Mouse (Mus musculus) left cerebral cortex, postnatal 4 days (tissue): ENCODE results near the gene Adk. TPM values are rescaled to one million over a fixed set of nuclear protein-coding genes. Genes with fewer than 3 reads are reported as not detected.

Experiments
- DNase-seq: peaks from one replicate; pipeline ENCODE4 v3.0.0-alpha.2; 2022
- intact Hi-C: fragments of 180-260 bp; cut with DNase I; formaldehyde crosslinking; loops from one replicate; pipeline ENCODE4 v1.15.1; 2025
- total RNA-seq, 2 experiments: library from RNA; stranded (reverse); gene quantifications; 2 replicates each; pipeline ENCODE4 v1.2.3; 2021

The Adk gene
- total RNA-seq, 2 experiments from 2014 or later, result 51.6 to 52.3 TPM

GRCm38 (mm10) chr14:21143406-21144115 is 91.2 kb downstream of the Adk start:
- DNase-seq, result peak; percentile 48

DNA sequence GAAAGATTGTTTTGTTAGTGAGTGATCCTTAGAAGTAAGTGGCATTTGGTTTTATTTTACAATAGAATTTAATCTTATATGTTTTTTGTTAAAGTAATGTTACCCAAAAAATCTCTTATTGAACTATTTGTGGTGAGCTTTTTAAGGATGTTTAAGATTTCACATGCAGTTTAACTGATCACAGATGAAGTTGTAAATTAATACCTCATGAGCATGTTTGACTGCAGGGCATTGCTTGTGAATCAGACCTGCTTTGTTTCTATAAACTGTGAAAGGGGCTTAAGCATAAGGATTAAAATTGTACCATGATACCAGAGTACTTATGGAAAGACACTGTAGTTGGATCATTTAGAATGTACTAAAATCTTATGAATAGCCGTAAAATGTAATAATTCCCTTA is 94.8 kb downstream of the Adk start:
- intact Hi-C loops, result loop anchor here (10.0 kb wide), 2 partner anchors 108 to 468 kb away; no protein-coding TSS in a partner anchor
- DNase-seq, result no peak

More at GRCm38 (mm10) chr14:21143406-21144115, 91.2 kb downstream of the Adk start:
- intact Hi-C loops, result loop anchor here (10.0 kb wide), 2 partner anchors 111 to 471 kb away; no protein-coding TSS in a partner anchor

- intact Hi-C loops, result no loop called here
- no peak for DNase-seq
Observed at GRCm38 (mm10) chr14:21150301-21150700, 97.9 kb downstream of the Adk start.

- intact Hi-C loops, result no loop called here
- DNase-seq, result no peak
Observed at GRCm38 (mm10) chr14:21152055-21152454, 99.7 kb downstream of the Adk start.

- no peak for DNase-seq
Observed at GRCm38 (mm10) chr14:21165706-21166105, 113.3 kb downstream of the Adk start.

DNA sequence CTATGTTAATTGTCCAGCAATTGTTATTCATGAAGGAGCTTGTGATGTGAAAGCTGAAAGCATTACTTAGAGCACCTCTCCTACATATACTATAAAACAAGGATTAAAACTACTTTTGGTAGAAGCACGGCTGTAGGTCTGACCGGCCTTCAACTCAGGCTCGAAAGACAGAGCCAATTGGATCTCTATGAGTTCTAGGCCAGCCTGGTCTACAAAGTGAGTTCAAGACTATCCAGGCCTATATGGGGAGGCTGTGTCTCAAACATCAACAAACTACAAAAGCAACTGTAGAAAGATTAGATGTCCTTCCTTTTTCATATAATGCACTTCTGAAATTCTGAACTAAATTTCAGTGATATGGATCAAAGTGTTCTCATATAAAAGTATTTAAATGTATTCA is 113.7 kb downstream of the Adk start:
- intact Hi-C loops, result no loop called here
- no peak for DNase-seq

More at GRCm38 (mm10) chr14:21165706-21166105, 113.3 kb downstream of the Adk start:
- intact Hi-C loops, result no loop called here

DNA sequence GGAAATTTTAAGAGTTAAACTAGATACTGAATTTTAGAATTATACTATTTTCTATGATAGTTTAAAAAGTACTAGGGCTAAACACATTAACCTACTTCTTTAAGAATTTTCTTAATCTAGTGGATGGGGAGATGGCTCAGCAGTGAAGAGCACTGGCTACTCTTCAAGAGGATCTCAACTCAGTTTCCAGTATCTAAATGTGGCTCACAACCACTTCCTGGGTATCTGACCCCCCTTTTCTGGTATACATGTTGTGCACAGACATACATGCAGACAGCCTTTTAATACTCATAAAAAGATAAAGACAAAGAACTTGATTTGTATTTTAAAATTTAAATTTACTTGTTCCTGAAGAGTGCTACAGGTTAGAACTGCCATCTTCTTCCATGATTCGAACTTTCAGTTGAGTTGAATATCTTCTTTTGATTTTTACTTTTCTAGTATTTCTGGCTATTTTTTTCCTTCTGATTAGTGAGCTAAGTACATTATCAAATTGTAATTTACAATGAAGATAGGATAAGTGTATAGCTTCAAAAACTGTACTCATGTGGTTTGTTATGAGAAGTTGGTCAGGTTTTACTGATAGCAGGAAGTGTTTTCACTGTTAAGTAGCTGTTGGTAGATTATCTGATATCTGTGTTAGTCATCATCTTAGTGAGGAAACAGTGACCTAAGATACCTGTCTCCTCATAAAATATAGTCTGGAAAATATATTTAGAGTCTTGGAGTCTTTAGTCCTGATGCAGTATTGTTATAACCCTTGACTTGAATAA is 121.8 kb downstream of the Adk start:
- no peak for DNase-seq
- intact Hi-C loops, result no loop called here

GRCm38 (mm10) chr14:21174804-21175203 is 122.4 kb downstream of the Adk start:
- DNase-seq, result no peak
- intact Hi-C loops, result no loop called here

- no peak for DNase-seq
- intact Hi-C loops, result no loop called here
Observed at GRCm38 (mm10) chr14:21177781-21178180, 125.4 kb downstream of the Adk start.

DNA sequence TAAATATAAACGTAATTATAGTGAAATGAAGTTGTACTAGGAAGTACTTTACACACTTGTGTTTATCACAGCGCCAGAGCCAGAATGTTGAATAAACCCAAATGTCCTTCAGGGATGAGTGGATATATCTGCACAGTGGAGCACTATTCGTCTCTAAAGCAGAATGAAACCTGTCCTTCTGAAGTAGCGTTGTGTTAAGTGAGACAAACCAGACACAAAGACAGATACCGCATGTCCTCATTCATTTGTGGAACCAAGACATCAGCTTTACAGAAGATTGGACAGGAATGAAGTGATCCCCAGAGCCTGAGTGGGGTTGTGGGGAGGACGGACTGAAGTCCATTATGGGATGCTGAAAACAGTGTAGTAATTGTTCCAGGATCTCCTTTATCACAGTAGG is 126.0 kb downstream of the Adk start:
- intact Hi-C loops, result no loop called here
- no peak for DNase-seq

DNA sequence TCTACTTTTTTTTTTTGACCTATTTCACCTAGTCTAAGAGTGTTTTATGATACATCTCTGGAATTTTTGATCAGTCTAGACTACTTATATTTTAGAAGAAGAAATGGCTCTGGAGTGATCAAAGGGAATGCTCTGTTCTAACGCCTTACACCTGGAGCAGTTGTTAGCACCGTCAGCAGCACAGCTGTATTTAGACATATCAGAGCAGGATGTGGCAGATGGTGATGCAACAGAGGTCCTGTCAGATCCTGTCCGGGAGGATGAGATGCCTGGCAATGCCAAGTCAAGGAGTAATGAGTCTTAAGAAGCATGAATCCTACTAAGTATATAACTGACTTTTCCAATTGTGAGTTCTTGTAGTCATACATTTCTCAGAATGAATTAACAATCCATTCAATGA is 128.7 kb downstream of the Adk start:
- no peak for DNase-seq
- intact Hi-C loops, result no loop called here

- DNase-seq, result no peak
- intact Hi-C loops, result no loop called here
Observed at GRCm38 (mm10) chr14:21191966-21192365, 139.6 kb downstream of the Adk start.

- intact Hi-C loops, result no loop called here
- no peak for DNase-seq
Observed at GRCm38 (mm10) chr14:21192749-21193148, 140.4 kb downstream of the Adk start.

- no peak for DNase-seq
- intact Hi-C loops, result no loop called here
Observed at GRCm38 (mm10) chr14:21194336-21194735, 142.0 kb downstream of the Adk start.

GRCm38 (mm10) chr14:21200850-21201249 is 148.5 kb downstream of the Adk start:
- DNase-seq, result no peak
- intact Hi-C loops, result no loop called here

DNA sequence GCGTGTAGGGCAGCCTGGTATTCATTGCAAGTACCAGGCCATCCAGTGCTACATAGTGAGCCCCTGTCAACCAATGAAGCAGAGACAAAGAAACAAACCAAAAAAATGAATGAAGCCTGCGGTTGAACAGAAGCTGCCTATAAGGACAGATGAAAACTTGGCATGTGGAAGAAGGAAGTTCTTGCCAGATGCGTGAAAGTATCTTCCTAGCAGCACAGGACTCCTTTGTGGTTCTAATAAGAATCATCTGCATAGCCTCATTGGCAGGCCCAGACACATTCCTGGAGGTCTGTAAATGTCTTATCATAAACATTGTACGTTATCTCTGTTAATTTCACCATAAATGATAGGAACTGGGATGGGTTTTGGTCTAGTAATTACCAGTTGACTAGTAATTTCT is 154.1 kb downstream of the Adk start:
- no peak for DNase-seq
- intact Hi-C loops, result no loop called here

DNA sequence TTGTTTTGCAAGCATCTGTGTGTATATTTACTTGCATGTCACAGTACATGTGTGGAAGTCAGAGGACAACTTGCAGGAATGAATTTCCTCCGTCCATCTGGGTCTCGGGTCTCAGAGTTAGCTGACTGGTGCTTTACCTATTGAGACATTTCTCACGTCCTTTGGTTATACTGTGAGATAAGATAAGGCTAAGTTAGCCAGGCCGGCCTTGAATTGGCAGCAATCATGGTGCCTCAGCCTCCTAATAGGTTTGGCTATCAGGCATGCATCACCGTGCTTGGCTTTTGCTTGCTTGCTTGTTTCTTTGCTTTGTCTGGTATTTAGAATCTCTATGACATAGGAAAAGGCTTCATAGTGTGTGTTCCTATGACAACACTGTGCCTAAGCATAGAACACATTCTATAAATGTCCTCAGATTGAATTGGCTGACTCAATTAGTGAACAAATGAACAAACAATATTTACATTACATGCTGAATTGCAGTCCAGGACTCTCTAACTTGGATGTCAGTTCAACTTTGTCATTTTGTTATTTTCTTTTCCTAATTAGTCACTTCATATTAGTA is 169.3 kb downstream of the Adk start:
- no peak for DNase-seq
- intact Hi-C loops, result no loop called here

DNA sequence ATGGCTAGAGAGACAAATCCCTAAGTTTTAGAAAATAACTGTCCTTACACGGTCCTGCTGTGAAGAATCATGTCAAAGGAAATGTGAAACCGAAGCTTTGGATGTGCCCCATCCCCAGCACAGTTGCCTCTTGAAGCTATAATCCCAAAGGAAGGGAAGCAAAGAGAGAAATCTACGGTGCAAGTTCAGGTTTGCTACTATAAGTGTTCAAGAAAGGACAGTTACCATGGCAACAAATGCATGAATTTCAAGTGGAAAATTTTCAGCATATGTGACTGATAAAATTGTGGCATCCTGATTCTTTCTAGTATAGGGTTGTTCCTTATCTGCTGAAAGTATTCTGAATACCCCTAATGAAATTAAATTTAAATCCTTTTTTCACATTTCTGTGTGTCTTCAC is 169.8 kb downstream of the Adk start:
- intact Hi-C loops, result no loop called here
- DNase-seq, result no peak

- DNase-seq, result no peak
- intact Hi-C loops, result no loop called here
Observed at GRCm38 (mm10) chr14:21223456-21223855, 171.1 kb downstream of the Adk start.

DNA sequence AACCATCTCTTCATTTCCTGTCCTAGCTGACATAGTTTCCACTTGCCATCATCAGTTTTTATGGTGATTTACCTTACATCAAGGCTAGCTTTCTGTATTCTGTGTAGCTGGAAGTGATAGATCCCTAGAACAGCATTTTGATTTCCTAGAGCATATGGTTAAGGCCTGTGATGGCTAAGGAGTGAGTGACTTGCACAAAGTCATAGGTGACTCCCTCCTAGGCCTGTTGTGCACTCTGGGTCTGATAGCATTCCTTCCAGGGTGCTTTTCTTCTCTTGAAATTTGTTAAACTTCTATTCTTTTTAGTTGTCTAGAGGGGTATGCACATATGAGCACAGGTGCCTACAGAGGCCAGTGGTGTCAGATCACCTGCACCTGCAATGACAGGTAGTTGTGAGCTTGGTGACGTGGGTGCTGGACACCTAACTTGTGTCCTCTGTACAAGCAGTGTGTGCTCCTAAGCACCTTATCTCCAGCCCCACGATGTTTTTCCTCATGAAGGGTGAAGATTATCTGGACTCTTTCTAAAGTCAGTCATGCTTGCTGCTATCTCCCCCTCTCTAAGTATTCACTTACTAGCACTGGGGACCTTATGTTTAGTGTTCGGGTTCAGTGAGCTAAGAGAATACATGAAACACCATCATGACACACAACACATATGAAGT is 171.7 kb downstream of the Adk start:
- intact Hi-C loops, result no loop called here
- no peak for DNase-seq

GRCm38 (mm10) chr14:21237051-21237450 is 184.7 kb downstream of the Adk start:
- intact Hi-C loops, result no loop called here
- no peak for DNase-seq
